Mouse (Mus musculus) lung, embryonic 16.5 days (tissue): ENCODE results near the gene Mfsd4a. TPM values are rescaled to one million over a fixed set of nuclear protein-coding genes. Genes with fewer than 3 reads are reported as not detected.

Experiments
- ATAC-seq: fragments of 200-750 bp; cut with Nextera tagmentation; 2 replicates; pipeline ENCODE4 v1.8.0; 2017; ENCODE audit warnings: low read depth, mild to moderate bottlenecking, moderate library complexity
- H3K27ac ChIP-seq: fragments of 300-500 bp; sonication (generic); 2 replicates; pipeline ENCODE4 v1.5.1; 2014; ENCODE audit warnings: mild to moderate bottlenecking, control low read depth, low read length
- H3K27me3 ChIP-seq: fragments of 300-500 bp; sonication (generic); 2 replicates; pipeline ENCODE4 v1.6.1; 2014; ENCODE audit warnings: low read depth, low read length, mixed read lengths; ENCODE audit not compliant: control insufficient read depth, insufficient read depth
- H3K36me3 ChIP-seq: fragments of 300-500 bp; sonication (generic); 2 replicates; pipeline ENCODE4 v1.6.1; 2014; ENCODE audit warnings: low read length; ENCODE audit not compliant: control insufficient read depth, insufficient read depth
- H3K4me1 ChIP-seq: fragments of 300-500 bp; sonication (generic); replicated peaks from 2 replicates; pipeline ENCODE4 v1.6.1; 2014; ENCODE audit warnings: low read length, mixed read lengths; ENCODE audit not compliant: control insufficient read depth, insufficient read depth
- H3K4me2 ChIP-seq: fragments of 300-500 bp; sonication (generic); 2 replicates; pipeline ENCODE4 v1.6.1; 2014; ENCODE audit warnings: low read depth, low read length, control low read depth
- H3K4me3 ChIP-seq: fragments of 300-500 bp; sonication (generic); 2 replicates; pipeline ENCODE4 v1.5.1; 2014; ENCODE audit warnings: mild to moderate bottlenecking, low read length, control low read depth
- H3K9ac ChIP-seq: fragments of 300-500 bp; sonication (generic); 2 replicates; pipeline ENCODE4 v1.6.1; 2014; ENCODE audit warnings: low read length, control low read depth
- H3K9me3 ChIP-seq: fragments of 300-500 bp; sonication (generic); 2 replicates; pipeline ENCODE4 v1.6.1; 2016; ENCODE audit warnings: low read length; ENCODE audit not compliant: control insufficient read depth
- WGBS: fragments of 180-500 bp; shearing (Covaris S2); extraction: QIAGEN DNeasy Blood & Tissue Kit; methylation state at CpG from one replicate; pipeline ENCODE4 v1.1.7; 2014; 5-methylcytosine and 5-hydroxymethylcytosine counted together
- polyA plus RNA-seq: library from polyadenylated mRNA; unstranded; fragments of >200 nt; fragmentation: Nextera tagmentation; extraction: Ambion mirVana; gene quantifications from 2 replicates; pipeline ENCODE4 v1.2.1, GENCODE M21; 2015

The Mfsd4a gene
- polyA plus RNA-seq, 1 experiment from 2014 or later = 16.6 TPM

GRCm38 (mm10) chr1:132099016-132099415 is 31.2 kb upstream of the Mfsd4a start:
- no peak overlapping the region for H3K27ac ChIP-seq
- 60% methylated on average over 4 of the region's 4 CpGs for WGBS

GRCm38 (mm10) chr1:132098076-132098475 is 30.2 kb upstream of the Mfsd4a start:
- ATAC-seq = no peak
- no peaks in the 10 kb centered on the region for H3K9me3 ChIP-seq
- H3K4me1 ChIP-seq = no peaks in the 10 kb centered on the region
- no peak overlapping the region for H3K4me2 ChIP-seq
- 68% methylated on average over 1 of the region's 1 CpGs for WGBS
- no peaks in the 10 kb centered on the region for H3K27me3 ChIP-seq
- no peaks in the 10 kb centered on the region for H3K36me3 ChIP-seq
- no peak overlapping the region for H3K27ac ChIP-seq
- H3K9ac ChIP-seq = no peak overlapping the region
- H3K4me3 ChIP-seq = no peak overlapping the region

More at GRCm38 (mm10) chr1:132099016-132099415, 31.2 kb upstream of the Mfsd4a start:
- Histone ChIP-seq H3K27me3 (no peaks in the 10 kb centered on the region), H3K4me2 (no peak overlapping the region), H3K9me3 (no peaks in the 10 kb centered on the region), H3K4me1 (no peaks in the 10 kb centered on the region), H3K4me3 (no peak overlapping the region), H3K9ac (no peak overlapping the region), H3K36me3 (no peaks in the 10 kb centered on the region)
- ATAC-seq = no peak

DNA sequence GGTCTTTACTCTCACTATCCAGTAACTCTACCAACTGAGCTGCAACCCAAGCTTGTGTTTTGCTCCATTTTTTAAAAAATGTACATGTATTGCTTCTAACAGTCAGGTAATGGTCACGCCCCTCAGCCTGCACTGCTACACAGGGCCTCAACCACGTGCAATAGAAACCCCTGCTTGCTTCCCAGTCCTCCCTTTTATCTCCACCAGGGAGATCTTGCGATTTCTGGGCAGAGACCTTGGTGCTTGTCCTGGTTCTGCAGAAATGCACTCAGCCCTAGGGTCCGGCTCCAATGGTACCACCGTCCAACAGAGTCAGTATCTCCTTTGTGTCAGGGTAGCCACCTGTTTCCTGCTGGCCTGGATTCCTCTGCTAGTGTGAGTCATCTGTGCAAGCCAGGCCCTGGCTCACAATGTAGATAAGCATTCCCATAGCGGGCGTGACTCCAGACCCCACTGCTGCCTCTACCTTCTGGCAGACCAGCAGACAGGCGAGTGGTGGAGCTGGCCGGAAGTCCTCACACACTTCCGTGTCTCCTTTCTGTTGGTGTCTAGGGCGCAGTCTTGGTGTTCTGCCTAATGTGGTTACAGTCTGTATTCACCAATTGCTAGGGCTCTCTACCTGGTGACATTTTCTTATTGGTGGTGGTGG is 27.6 kb upstream of the Mfsd4a start:
- H3K4me1 ChIP-seq = no peaks in the 10 kb centered on the region
- peak; percentile 76 for ATAC-seq
- no peak overlapping the region for H3K27ac ChIP-seq
- H3K36me3 ChIP-seq = no peaks in the 10 kb centered on the region
- no peak overlapping the region for H3K4me2 ChIP-seq
- H3K9ac ChIP-seq = no peak overlapping the region
- WGBS = 51% methylated on average over 11 of the region's 11 CpGs
- no peaks in the 10 kb centered on the region for H3K9me3 ChIP-seq
- H3K4me3 ChIP-seq = no peak overlapping the region
- no peaks in the 10 kb centered on the region for H3K27me3 ChIP-seq

GRCm38 (mm10) chr1:132093269-132093668 is 25.4 kb upstream of the Mfsd4a start:
- no peak overlapping the region for H3K27ac ChIP-seq
- no peak for ATAC-seq
- no peaks in the 10 kb centered on the region for H3K4me1 ChIP-seq
- no peak overlapping the region for H3K4me2 ChIP-seq
- no peaks in the 10 kb centered on the region for H3K36me3 ChIP-seq
- 88% methylated on average over 4 of the region's 4 CpGs for whole genome bisulfite sequencing
- no peaks in the 10 kb centered on the region for H3K9me3 ChIP-seq
- no peak overlapping the region for H3K9ac ChIP-seq
- H3K4me3 ChIP-seq = no peak overlapping the region
- no peaks in the 10 kb centered on the region for H3K27me3 ChIP-seq

DNA sequence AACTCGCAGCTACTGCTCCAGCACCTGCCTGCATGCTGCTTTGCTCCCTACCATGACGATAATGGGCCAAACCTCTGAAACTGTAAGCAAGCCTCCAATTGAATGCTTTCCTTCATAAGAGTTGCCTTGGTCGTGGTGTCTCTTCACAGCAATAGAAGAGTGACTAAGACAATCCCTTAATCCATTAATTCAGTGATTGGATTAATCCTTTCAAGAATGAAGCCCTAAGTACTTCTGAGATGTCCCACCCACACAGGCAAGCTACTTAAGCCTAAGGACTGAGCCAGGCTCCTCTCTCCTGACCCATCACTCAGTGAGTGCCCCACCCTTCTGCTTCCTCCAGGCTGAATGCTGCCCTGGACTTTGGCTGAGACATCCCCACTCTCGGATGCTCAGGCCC is 22.4 kb upstream of the Mfsd4a start:
- H3K36me3 ChIP-seq = no peaks in the 10 kb centered on the region
- H3K4me2 ChIP-seq = no peak overlapping the region
- no peak overlapping the region for H3K27ac ChIP-seq
- no peak overlapping the region for H3K4me3 ChIP-seq
- H3K4me1 ChIP-seq = no peaks in the 10 kb centered on the region
- ATAC-seq = no peak
- WGBS = 72% methylated on average over 4 of the region's 4 CpGs
- H3K9me3 ChIP-seq = no peaks in the 10 kb centered on the region
- H3K27me3 ChIP-seq = no peaks in the 10 kb centered on the region
- no peak overlapping the region for H3K9ac ChIP-seq

GRCm38 (mm10) chr1:132089767-132090166 is 21.9 kb upstream of the Mfsd4a start:
- Histone ChIP-seq H3K4me3 (no peak overlapping the region), H3K4me2 (no peak overlapping the region), H3K9me3 (no peaks in the 10 kb centered on the region), H3K9ac (no peak overlapping the region), H3K4me1 (no peaks in the 10 kb centered on the region), H3K27ac (no peak overlapping the region), H3K36me3 (no peaks in the 10 kb centered on the region), H3K27me3 (no peaks in the 10 kb centered on the region)
- 80% methylated on average over 6 of the region's 6 CpGs for WGBS
- ATAC-seq = no peak

DNA sequence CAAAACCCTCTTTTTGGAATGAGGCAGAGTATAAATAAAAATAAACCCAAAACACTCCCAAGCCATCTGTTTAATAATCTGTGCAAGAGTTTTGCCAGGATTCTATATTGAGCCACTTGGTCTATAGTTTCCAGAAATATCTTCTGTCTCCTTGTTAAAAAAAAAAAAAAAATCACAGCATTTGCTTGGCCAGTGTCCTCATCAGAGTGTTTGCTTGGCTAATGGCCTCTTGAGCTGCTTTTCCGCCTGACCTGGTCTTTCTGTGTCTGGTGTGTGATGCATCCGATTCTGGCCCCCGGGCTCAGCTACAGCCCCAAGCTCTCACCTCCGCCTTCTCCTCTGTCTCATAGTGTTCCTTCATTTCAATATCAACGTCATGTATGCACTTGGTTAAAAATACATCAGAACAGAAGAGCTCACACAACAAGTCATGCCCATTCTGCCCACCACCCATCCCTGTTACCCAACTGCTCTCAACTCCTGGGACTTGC is 20.4 kb upstream of the Mfsd4a start:
- Histone ChIP-seq H3K4me3 (no peak overlapping the region), H3K9me3 (no peaks in the 10 kb centered on the region), H3K4me2 (no peak overlapping the region), H3K4me1 (no peaks in the 10 kb centered on the region), H3K36me3 (no peaks in the 10 kb centered on the region), H3K9ac (no peak overlapping the region), H3K27me3 (no peaks in the 10 kb centered on the region), H3K27ac (no peak overlapping the region)
- ATAC-seq = no peak
- WGBS = 57% methylated on average over 5 of the region's 5 CpGs

- Histone ChIP-seq H3K4me1 (no peaks in the 10 kb centered on the region), H3K27me3 (no peaks in the 10 kb centered on the region), H3K4me3 (no peak overlapping the region), H3K9ac (no peak overlapping the region), H3K36me3 (no peaks in the 10 kb centered on the region), H3K27ac (no peak overlapping the region), H3K9me3 (peaks cover 2% of the 10 kb centered on the region; the same call in 1 of the 2 replicates), H3K4me2 (no peak overlapping the region)
- WGBS = 60% methylated on average over 7 of the region's 7 CpGs
- no peak for ATAC-seq
Observed at GRCm38 (mm10) chr1:132085181-132086049, 17.6 kb upstream of the Mfsd4a start.

DNA sequence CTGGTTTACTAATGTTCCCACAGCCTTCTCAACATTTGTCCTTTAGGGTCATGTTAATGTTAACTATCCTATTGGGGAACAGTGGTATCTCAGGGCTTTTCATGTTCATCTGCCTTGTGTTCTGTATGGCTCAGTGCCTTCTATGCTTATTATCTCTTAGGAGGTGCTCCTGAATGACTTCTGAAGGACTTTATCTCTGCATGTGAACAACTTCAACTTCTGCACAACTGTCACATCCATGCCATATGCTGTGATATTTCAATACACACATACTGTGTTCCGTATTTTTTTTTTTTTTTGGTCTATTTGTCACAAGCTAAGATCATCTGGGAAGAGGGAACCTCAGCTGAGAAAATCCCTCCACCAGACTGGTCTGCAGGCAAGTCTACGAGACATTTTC is 10.6 kb upstream of the Mfsd4a start:
- Histone ChIP-seq H3K4me3 (no peak overlapping the region), H3K36me3 (no peaks in the 10 kb centered on the region), H3K27me3 (no peaks in the 10 kb centered on the region), H3K27ac (no peak overlapping the region), H3K9ac (no peak overlapping the region), H3K4me1 (no peaks in the 10 kb centered on the region), H3K9me3 (peaks cover 2% of the 10 kb centered on the region; the same call in 1 of the 2 replicates), H3K4me2 (no peak overlapping the region)
- ATAC-seq = no peak
- 77% methylated on average over 2 of the region's 2 CpGs for WGBS
